Mouse (Mus musculus) T-cell, adult 2 months (primary cell): ENCODE results near the gene Pde10a.

ENCODE experiments used
- DNase-seq: peaks from one replicate; pipeline ENCODE4 v3.0.0; 2022; ENCODE audit warnings: low spot score

Gene Pde10a

GRCm38 (mm10) chr17:8581579-8581978 lies 56.4 kb downstream of the Pde10a start:
- DNase-seq, result no peak

- peak; percentile 68 for DNase-seq
These were observed 67.5 kb downstream of the Pde10a start for GRCm38 (mm10) chr17:8592427-8593277.

- peak; percentile 57 for DNase-seq
These were observed 72.6 kb downstream of the Pde10a start for GRCm38 (mm10) chr17:8597790-8598189.

GRCm38 (mm10) chr17:8602976-8603375 lies 77.8 kb downstream of the Pde10a start:
- DNase-seq, result no peak

GRCm38 (mm10) chr17:8605921-8606320 lies 80.7 kb downstream of the Pde10a start:
- no peak for DNase-seq

GRCm38 (mm10) chr17:8606695-8607094 lies 81.5 kb downstream of the Pde10a start:
- no peak for DNase-seq

GRCm38 (mm10) chr17:8611916-8612315 lies 86.7 kb downstream of the Pde10a start:
- DNase-seq, result no peak

GRCm38 (mm10) chr17:8613882-8614551 lies 88.8 kb downstream of the Pde10a start:
- peak; percentile 20 for DNase-seq

GRCm38 (mm10) chr17:8620346-8620745 lies 95.2 kb downstream of the Pde10a start:
- DNase-seq, result no peak

- DNase-seq, result no peak
These were observed 95.9 kb downstream of the Pde10a start for GRCm38 (mm10) chr17:8621105-8621504.

GRCm38 (mm10) chr17:8621906-8622305 lies 96.7 kb downstream of the Pde10a start:
- no peak for DNase-seq

GRCm38 (mm10) chr17:8626421-8626820 lies 101.2 kb downstream of the Pde10a start:
- no peak for DNase-seq

- DNase-seq, result no peak
These were observed 106.5 kb downstream of the Pde10a start for GRCm38 (mm10) chr17:8631701-8632100.

GRCm38 (mm10) chr17:8633596-8633995 lies 108.4 kb downstream of the Pde10a start:
- DNase-seq, result no peak

- DNase-seq, result no peak
These were observed 109.3 kb downstream of the Pde10a start for GRCm38 (mm10) chr17:8634476-8634875.

- no peak for DNase-seq
These were observed 111.1 kb downstream of the Pde10a start for GRCm38 (mm10) chr17:8636231-8636630.

GRCm38 (mm10) chr17:8636691-8637090 lies 111.5 kb downstream of the Pde10a start:
- no peak for DNase-seq

- DNase-seq, result no peak
These were observed 112.0 kb downstream of the Pde10a start for GRCm38 (mm10) chr17:8637181-8637580.

GRCm38 (mm10) chr17:8639703-8640380 lies 114.7 kb downstream of the Pde10a start:
- no peak for DNase-seq

GRCm38 (mm10) chr17:8640741-8641480 lies 115.7 kb downstream of the Pde10a start:
- no peak for DNase-seq

- DNase-seq, result no peak
These were observed 116.3 kb downstream of the Pde10a start for GRCm38 (mm10) chr17:8641491-8641890.

- no peak for DNase-seq
These were observed 117.2 kb downstream of the Pde10a start for GRCm38 (mm10) chr17:8642356-8642755.
